In the genomic region with DNA sequence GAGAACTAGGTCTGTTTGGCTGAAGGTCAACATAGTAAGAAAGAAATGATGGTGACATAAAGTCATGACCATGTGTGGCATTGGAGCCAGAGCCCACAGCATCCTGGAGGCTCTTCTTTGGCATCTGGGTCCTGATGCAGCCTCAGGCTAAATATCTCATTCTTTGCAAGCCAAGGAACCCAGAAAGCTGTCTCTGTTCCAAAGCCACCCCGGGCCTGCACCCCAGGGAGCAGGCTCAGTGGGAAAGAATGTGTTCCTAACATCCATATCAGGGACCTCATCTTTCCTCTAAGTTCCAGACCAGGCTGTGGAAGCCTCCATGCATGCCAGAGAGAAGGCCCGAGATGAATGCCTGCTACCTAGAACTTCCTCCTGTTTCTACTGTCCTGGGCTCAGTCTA, we compare ENCODE assay signal across 34 mouse cellular contexts.
"Had no signal": no experiment of that assay in that cellular context is flagged by ENCODE, and none has a peak within 500 bp of the region (broad histone marks: within the 10 kb centered on the region; RNA-seq: fewer than 3 reads in every experiment).

No protein-coding gene starts in this region.

- H3K4me1 ChIP-seq: heart, embryonic 12.5 days; heart, embryonic 13.5 days; heart, embryonic 15.5 days; hindbrain, embryonic 10.5 days; hindbrain, embryonic 12.5 days; hindbrain, embryonic 13.5 days; hindbrain, embryonic 15.5 days; intestine, embryonic 15.5 days; kidney, embryonic 15.5 days had no signal

- H3K27ac ChIP-seq: heart, embryonic 13.5 days; heart, embryonic 15.5 days; hindbrain, embryonic 10.5 days; hindbrain, embryonic 12.5 days; hindbrain, embryonic 13.5 days; hindbrain, embryonic 14.5 days; hindbrain, embryonic 15.5 days; hindbrain, postnatal 0 days; intestine, embryonic 15.5 days; kidney, embryonic 15.5 days; kidney, postnatal 0 days; layer of hippocampus, adult 2 months; left cerebral cortex, adult 2 months had no signal

- H3K4me3 ChIP-seq: heart, embryonic 12.5 days; heart, embryonic 13.5 days; heart, embryonic 15.5 days; hindbrain, embryonic 10.5 days; hindbrain, embryonic 12.5 days; hindbrain, embryonic 13.5 days; hindbrain, embryonic 15.5 days; intestine, embryonic 15.5 days; kidney, embryonic 15.5 days; layer of hippocampus, adult 2 months; left cerebral cortex, adult 2 months had no signal

- H3K4me2 ChIP-seq: heart, embryonic 11.5 days; heart, embryonic 12.5 days; heart, embryonic 13.5 days; heart, embryonic 15.5 days; hindbrain, embryonic 12.5 days; hindbrain, embryonic 13.5 days; hindbrain, embryonic 14.5 days; hindbrain, embryonic 15.5 days; intestine, embryonic 15.5 days; kidney, embryonic 15.5 days had no signal

- ATAC-seq: hindbrain, postnatal 0 days; inflammation-experienced regulatory T-cells, adult 6 months; intestine, embryonic 15.5 days; intestine, embryonic 16.5 days; intestine, postnatal 0 days had no signal

- H3K36me3 ChIP-seq: heart, embryonic 12.5 days; heart, embryonic 13.5 days; heart, embryonic 15.5 days; hindbrain, embryonic 10.5 days; hindbrain, embryonic 12.5 days; hindbrain, embryonic 13.5 days; hindbrain, embryonic 15.5 days; intestine, embryonic 15.5 days; kidney, embryonic 15.5 days had no signal

- H3K27me3 ChIP-seq: heart, embryonic 12.5 days; heart, embryonic 15.5 days; hindbrain, embryonic 12.5 days; hindbrain, embryonic 13.5 days; hindbrain, embryonic 15.5 days; intestine, embryonic 15.5 days; kidney, embryonic 15.5 days had no signal

- H3K9ac ChIP-seq: heart, embryonic 12.5 days; heart, embryonic 13.5 days; heart, embryonic 15.5 days; hindbrain, embryonic 12.5 days; hindbrain, embryonic 13.5 days; hindbrain, embryonic 14.5 days; hindbrain, embryonic 15.5 days; intestine, embryonic 15.5 days; kidney, embryonic 15.5 days had no signal

- DNase-seq: heart, postnatal 10 days; heart, postnatal 14 days; heart, postnatal 36 days; heart, postnatal 4 days; kidney, adult 11 months; kidney, adult 18-20 months; kidney, adult 2 months; kidney, adult 8-10 months; kidney, adult 9 months; kidney, postnatal 10 days; kidney, postnatal 14 days; kidney, postnatal 25 days; kidney, postnatal 36 days; kidney, postnatal 4 days; layer of hippocampus, adult 9-11 months; layer of hippocampus, postnatal 36 days had no signal

- H3K9me3 ChIP-seq: heart, embryonic 12.5 days; heart, embryonic 13.5 days; heart, embryonic 15.5 days; hindbrain, embryonic 10.5 days; hindbrain, embryonic 12.5 days; hindbrain, embryonic 13.5 days; hindbrain, embryonic 15.5 days; intestine, embryonic 15.5 days; kidney, embryonic 15.5 days had no signal
